Mouse (Mus musculus) bone marrow, adult 2 months (tissue): Measurements from ENCODE around the gene Lrrk1. TPM values are rescaled to one million over a fixed set of nuclear protein-coding genes. Genes with fewer than 3 reads are reported as not detected.

ENCODE experiments used
- H3K27ac ChIP-seq: fragments of 200-500 bp; 2 replicates; pipeline ENCODE4 v1.5.1; 2012; ENCODE audit warnings: low read depth, mild to moderate bottlenecking, control low read depth, inconsistent platforms, low read length; ENCODE audit not compliant: control insufficient read depth, poor library complexity, insufficient read depth
- H3K4me1 ChIP-seq: fragments of 200-500 bp; 2 replicates; pipeline ENCODE4 v1.6.1; 2011; ENCODE audit warnings: low read length; ENCODE audit not compliant: control insufficient read depth, insufficient read depth
- H3K4me3 ChIP-seq: fragments of 200-500 bp; replicated peaks from 2 replicates; pipeline ENCODE3; 2011; ENCODE audit warnings: mild to moderate bottlenecking, low read depth, low read length, control low read depth; ENCODE audit not compliant: control insufficient read depth
- CTCF ChIP-seq: fragments of 200-500 bp; IDR thresholded peaks from 2 replicates; pipeline ENCODE4 v1.5.1; 2011; ENCODE audit warnings: low read length, control low read depth; ENCODE audit not compliant: control insufficient read depth, insufficient read depth
- POLR2A ChIP-seq: fragments of 200-500 bp; IDR thresholded peaks from 2 replicates; pipeline ENCODE4 v1.6.1; 2011; ENCODE audit warnings: low read depth, mild to moderate bottlenecking, control low read depth, low read length, borderline replicate concordance; ENCODE audit not compliant: control insufficient read depth
- WGBS: fragments of 180-500 bp; shearing (Covaris S2); methylation state at CpG from one replicate; pipeline ENCODE4 v1.1.7; 2018; 5-methylcytosine and 5-hydroxymethylcytosine counted together
- polyA plus RNA-seq: library from polyadenylated mRNA; stranded (reverse); fragments of >200 nt; gene quantifications from 2 replicates; pipeline ENCODE4 v1.2.4, GENCODE M21; 2011; ENCODE audit warnings: low replicate concordance; ENCODE audit not compliant: missing spikeins, insufficient read depth, insufficient read length

Lrrk1 gene
- polyA plus RNA-seq, 1 experiment, result 21.6 TPM

DNA sequence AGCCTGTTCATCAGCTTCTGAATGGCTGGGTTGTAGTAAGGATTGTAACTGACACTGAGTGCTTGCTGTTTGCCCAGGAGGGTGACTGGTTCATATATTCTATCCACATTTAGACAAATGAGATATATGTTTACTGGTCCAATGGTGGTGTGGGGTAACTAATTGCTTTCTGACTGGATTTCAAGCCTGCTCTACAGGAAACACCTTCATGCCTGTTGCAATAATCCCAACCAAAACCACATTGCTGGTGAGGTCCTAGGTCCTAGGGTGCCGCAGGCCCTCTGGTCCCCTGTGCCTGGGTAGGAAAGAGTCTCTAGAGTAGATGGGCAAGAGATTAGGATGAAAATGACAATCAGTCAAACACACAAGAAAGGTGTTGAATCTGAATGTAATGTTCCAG lies 175.3 kb downstream of the Lrrk1 start:
- Histone ChIP-seq H3K4me1 (peaks cover 6% of the 10 kb centered on the region; the same call in 1 of the 2 replicates), H3K4me3 (no peak overlapping the region), H3K27ac (peak overlapping the region; percentile 37; the same call in 1 of the 2 replicates)
- no peak for TF ChIP-seq CTCF
- no peak for TF ChIP-seq POLR2A
- 23% methylated on average over 1 of the region's 1 CpGs for WGBS

DNA sequence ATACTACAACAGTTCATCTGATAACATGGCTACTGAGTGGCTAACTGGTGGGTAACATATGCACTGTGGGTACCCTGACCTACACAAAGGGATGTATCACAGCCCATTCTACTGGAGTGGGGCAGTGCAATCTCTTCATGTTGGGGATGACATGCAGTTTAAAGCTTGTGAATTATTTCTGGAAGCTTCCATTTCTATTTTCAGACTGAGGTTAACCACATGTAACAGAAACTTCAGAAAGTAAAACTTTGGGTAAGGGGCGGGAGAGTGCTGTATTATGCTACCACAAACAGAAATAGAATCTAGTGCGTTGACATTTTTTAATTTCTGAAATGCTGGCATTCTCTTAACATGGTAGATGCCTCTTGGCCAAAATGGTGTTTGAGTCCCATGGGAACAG lies 178.2 kb downstream of the Lrrk1 start:
- Histone ChIP-seq H3K4me1 (peaks cover 3% of the 10 kb centered on the region; the same call in 1 of the 2 replicates), H3K4me3 (no peak overlapping the region), H3K27ac (no peak overlapping the region)
- no peak for TF ChIP-seq CTCF
- no peak for TF ChIP-seq POLR2A
- 14% methylated on average over 2 of the region's 2 CpGs for WGBS

DNA sequence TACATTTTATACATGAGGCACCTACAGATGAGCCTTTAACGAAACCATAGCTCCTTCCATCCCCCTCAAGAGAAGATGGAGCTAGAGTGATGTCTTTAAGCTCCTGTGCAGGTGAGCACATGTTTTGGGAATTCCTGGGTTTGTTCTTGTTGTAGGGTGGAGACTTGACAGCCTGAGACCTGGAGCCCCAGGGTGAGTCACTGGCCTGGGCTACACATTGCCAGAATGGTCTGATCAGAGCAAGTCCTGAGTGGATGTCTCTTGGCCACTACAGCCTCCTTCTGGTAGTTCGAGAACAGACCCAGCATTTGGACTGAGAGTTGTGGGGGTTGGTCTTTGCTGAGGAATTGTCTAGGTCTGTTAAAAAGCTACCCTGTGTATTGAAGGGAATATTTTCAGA lies 186.5 kb downstream of the Lrrk1 start:
- Histone ChIP-seq H3K4me3 (no peak overlapping the region), H3K27ac (no peak overlapping the region), H3K4me1 (peaks cover 19% of the 10 kb centered on the region)
- 88% methylated on average over 2 of the region's 2 CpGs for WGBS
- no peak for TF ChIP-seq POLR2A
- no peak for TF ChIP-seq CTCF

DNA sequence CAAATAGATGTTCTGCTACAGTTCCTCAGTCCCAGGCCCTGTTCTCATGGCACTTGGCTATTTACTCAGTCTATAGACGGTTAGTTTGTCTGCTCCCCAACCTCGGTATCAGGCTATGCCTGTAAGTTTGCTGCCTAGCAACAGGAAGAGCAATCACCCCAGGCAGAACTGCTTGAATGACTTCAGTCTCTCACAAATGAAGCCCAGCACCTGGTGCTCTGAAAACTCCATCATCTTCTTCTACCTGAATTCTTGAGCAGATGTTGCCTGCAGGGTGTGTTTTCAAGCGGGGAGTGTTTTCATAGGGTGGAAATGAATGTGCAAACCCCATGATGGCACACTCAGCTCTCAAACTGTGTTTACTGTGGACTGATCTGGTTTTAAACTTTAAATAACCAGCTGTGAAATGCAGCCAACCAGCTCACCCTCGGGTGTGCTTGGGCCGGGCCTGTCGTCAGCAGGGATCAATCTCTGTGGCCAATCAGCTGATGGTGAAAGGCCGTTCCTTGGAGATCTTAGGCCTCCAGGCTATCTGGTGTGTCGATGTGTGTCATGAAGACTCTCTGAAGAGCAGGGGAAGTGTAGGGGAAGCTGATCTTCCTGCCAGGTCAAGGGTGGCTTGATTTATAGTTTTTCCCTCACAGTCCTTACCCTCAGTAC lies 187.2 kb downstream of the Lrrk1 start:
- TF ChIP-seq CTCF (no peak), POLR2A (no peak)
- H3K27ac ChIP-seq, result peak overlapping the region; percentile 44
- H3K4me1 ChIP-seq, result peaks cover 19% of the 10 kb centered on the region
- WGBS, result 16% methylated on average over 8 of the region's 8 CpGs
- no peak overlapping the region for H3K4me3 ChIP-seq

DNA sequence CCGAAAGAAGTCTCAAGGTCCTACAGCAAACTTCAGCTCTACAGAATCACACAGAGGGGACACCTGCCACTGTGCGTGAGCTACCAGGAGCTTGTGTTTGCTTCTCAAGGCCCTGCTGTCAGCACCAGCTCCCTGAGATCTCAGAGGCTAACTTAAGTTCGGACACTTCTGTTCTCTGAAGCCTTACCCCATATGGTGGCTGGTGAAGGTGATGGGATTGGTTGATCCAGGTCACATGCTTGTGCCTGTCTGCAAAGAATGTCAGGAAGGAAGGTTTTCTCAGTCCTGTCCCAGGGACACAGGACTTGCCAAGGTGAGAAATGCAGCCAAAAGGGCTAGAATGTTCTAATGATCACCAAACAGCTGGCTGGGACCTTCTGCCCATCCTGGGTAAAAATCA lies 187.8 kb downstream of the Lrrk1 start:
- TF ChIP-seq POLR2A, result no peak
- no peak for TF ChIP-seq CTCF
- 77% methylated on average over 3 of the region's 3 CpGs for WGBS
- peaks cover 21% of the 10 kb centered on the region for H3K4me1 ChIP-seq
- H3K27ac ChIP-seq, result peak overlapping the region; percentile 41; the same call in 1 of the 2 replicates
- H3K4me3 ChIP-seq, result no peak overlapping the region

DNA sequence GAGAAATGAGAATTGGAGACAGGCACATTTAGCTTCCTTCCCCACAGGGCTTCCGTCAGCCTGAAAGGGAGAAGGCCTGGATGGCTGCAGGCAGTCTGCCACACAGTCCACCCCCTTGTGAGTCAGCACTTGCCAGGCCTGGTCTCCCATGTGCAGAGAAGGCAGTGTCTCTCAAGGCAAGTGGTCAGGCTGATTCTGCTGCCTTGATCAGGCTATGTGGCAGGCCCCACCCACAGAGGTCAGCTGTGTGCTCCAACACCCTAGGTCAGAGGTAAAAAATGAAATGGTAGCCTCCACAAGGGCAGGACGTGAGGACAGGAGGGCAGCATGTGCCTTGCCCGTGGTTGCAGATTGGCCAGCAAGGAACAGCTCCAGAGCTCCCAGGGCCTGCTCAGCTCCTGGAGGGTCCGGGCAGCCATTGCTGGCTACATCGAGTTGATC lies 188.7 kb downstream of the Lrrk1 start:
- TF ChIP-seq POLR2A, result 0 out of 2 replicates have a peak, but pooled peaks have one; percentile 1
- TF ChIP-seq CTCF, result no peak
- 34% methylated on average over 5 of the region's 5 CpGs for WGBS
- Histone ChIP-seq H3K4me3 (no peak overlapping the region), H3K27ac (peak overlapping the region; percentile 0), H3K4me1 (peaks cover 24% of the 10 kb centered on the region)

DNA sequence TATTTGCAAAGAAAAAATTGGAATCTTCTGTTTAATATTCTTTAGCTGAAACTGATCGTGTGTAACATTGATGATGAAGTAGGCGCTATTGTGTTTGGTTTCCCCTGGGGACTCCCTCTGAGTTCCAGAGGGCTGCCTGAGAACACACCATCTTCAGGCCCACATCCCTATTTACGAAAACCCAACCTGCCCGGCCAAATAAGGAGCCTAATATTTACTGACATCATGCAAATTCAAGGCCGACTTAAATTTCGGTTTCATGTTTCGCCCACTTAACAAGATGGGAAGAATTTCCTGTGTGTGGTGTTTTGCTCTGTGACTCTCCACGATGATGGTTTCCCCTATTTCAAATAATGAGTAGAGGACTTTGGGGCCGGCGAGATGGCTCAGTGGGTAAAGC lies 189.7 kb downstream of the Lrrk1 start:
- H3K4me1 ChIP-seq, result peaks cover 24% of the 10 kb centered on the region
- TF ChIP-seq CTCF, result no peak
- 61% methylated on average over 10 of the region's 10 CpGs for WGBS

DNA sequence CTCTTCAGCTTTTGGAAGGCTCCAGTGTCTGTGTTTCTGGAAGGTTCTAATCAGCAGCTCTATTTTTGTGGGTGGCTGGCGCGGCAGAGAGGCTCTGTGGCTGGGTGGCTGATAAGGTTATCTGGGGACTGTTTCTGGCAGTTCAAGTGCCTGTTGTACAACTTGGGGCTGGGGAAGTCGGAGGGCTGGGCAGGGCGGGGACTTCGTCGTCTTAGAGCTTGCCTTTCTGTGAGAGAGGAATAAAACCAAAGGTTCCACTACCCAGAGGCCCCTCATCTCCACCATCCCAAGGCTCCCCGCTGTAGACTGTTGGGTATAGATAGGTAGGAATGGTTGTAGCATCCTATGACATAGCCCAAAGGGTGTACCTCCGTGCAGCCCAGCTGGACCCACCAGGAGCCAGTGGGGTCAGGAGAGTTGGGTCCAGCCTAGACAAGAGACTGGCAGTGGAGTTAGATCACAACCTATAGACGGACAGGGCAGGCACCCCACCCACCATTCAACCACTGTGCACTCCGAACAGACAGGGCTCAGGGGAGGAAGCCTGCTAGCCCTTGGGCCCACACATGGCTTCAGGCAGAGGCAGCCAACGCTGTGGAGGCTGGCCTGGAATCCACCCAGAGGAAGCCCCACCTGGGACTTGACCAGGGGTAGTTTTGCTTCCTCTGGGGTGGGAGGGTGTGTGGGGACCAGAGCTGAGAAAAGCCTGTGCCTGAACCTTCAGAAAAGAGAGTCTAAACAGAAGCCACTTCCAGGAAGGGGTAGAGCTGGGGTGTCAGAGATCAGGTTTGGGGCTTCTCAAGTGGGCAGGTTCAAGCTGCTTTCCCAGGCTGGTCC lies 191.3 kb downstream of the Lrrk1 start:
- H3K4me1 ChIP-seq, result peaks cover 24% of the 10 kb centered on the region
- H3K27ac ChIP-seq, result peak overlapping the region; percentile 92
- WGBS, result 13% methylated on average over 11 of the region's 11 CpGs
- no peak overlapping the region for H3K4me3 ChIP-seq
- peak; percentile 28; the same call in 1 of the 2 replicates for TF ChIP-seq POLR2A
- no peak for TF ChIP-seq CTCF

More for the DNA sequence above, 189.7 kb downstream of the Lrrk1 start:
- Histone ChIP-seq H3K27ac (no peak overlapping the region), H3K4me3 (no peak overlapping the region)
